Mouse (Mus musculus) CH12.LX (cell line): Measurements from ENCODE around the gene 4930438A08Rik. TPM values are rescaled to one million over a fixed set of nuclear protein-coding genes. Genes with fewer than 3 reads are reported as not detected.

ENCODE experiments used
- DNase-seq: peaks from one replicate; pipeline ENCODE4 v3.0.0-alpha.2; 2013; ENCODE audit errors: extremely low read depth
- H3K27ac ChIP-seq: 2 replicates; pipeline ENCODE4 v1.5.1; 2012; ENCODE audit warnings: low read depth, mild to moderate bottlenecking, control low read depth, moderate library complexity; ENCODE audit not compliant: insufficient read depth
- H3K27me3 ChIP-seq: replicated peaks from 2 replicates; pipeline ENCODE3; 2012; ENCODE audit warnings: inconsistent platforms
- H3K36me3 ChIP-seq, 2 experiments: replicated peaks in 1 of 2; 2 replicates each; pipeline versions ENCODE3 to v1.6.1; 2012; ENCODE audit warnings: inconsistent platforms in 1 of 2, low read length in 1 of 2, mild to moderate bottlenecking in 1 of 2, mixed read lengths in 1 of 2, moderate library complexity in 1 of 2; ENCODE audit not compliant: control insufficient read depth in 1 of 2, insufficient read depth in 1 of 2
- H3K4me1 ChIP-seq, 2 experiments: 2 replicates each; pipeline ENCODE4 v1.6.1; 2012; ENCODE audit warnings: inconsistent platforms in 1 of 2, moderate library complexity in 1 of 2; ENCODE audit not compliant: insufficient read depth in 2 of 2, control insufficient read depth in 1 of 2
- H3K4me2 ChIP-seq: 2 replicates; pipeline ENCODE4 v1.6.1; 2012; ENCODE audit warnings: low read depth, mild to moderate bottlenecking, control low read depth; ENCODE audit not compliant: poor library complexity, insufficient read depth, severe bottlenecking
- H3K4me3 ChIP-seq, 3 experiments: fragments of 150-350 bp in 1 of 3; sonication (generic) in 1 of 3; replicated peaks in 1 of 3; 2 replicates each; pipeline versions ENCODE3 to v1.5.1; 2011 to 2012; ENCODE audit warnings: low read depth in 2 of 3, low read length in 2 of 3, mild to moderate bottlenecking in 2 of 3, moderate library complexity in 2 of 3, control low read depth in 1 of 3, improper control_type of control experiment in 1 of 3, inconsistent platforms in 1 of 3, mixed read lengths in 1 of 3; ENCODE audit not compliant: poor library complexity in 1 of 3
- H3K79me2 ChIP-seq: replicated peaks from 2 replicates; pipeline ENCODE4 v1.6.1; 2012; ENCODE audit warnings: mild to moderate bottlenecking, moderate library complexity; ENCODE audit not compliant: control insufficient read depth, poor library complexity, insufficient read depth, severe bottlenecking; ENCODE audit errors: extremely low read depth
- H3K9ac ChIP-seq: 2 replicates; pipeline ENCODE4 v1.6.1; 2012; ENCODE audit warnings: low read depth, mild to moderate bottlenecking, control low read depth, moderate library complexity; ENCODE audit not compliant: insufficient read depth
- H3K9me3 ChIP-seq: replicated peaks from 2 replicates; pipeline ENCODE3; 2012; ENCODE audit warnings: low read length, inconsistent platforms, mixed read lengths
- BHLHE40 ChIP-seq: IDR thresholded peaks from 2 replicates; pipeline ENCODE4 v1.6.1; 2011; ENCODE audit warnings: mild to moderate bottlenecking, low read depth, low read length, improper control_type of control experiment
- CHD1 ChIP-seq: IDR thresholded peaks from 2 replicates; pipeline ENCODE4 v1.6.1; 2012; ENCODE audit warnings: low read depth, low read length, improper control_type of control experiment, inconsistent platforms
- CHD2 ChIP-seq: IDR thresholded peaks from 2 replicates; pipeline ENCODE4 v1.6.1; 2011; ENCODE audit warnings: low read length, improper control_type of control experiment
- CTCF ChIP-seq, 2 experiments: IDR thresholded peaks in 1 of 2; conservative IDR thresholded peaks in 1 of 2; 2 replicates each; pipeline ENCODE4 v1.5.1; 2011 to 2012; ENCODE audit warnings: low read depth in 2 of 2, low read length in 2 of 2, improper control_type of control experiment in 1 of 2, inconsistent platforms in 1 of 2, mild to moderate bottlenecking in 1 of 2, moderate library complexity in 1 of 2
- E2F4 ChIP-seq: IDR thresholded peaks from 2 replicates; pipeline ENCODE4 v1.6.1; 2011; ENCODE audit warnings: low read depth, low read length, improper control_type of control experiment; ENCODE audit not compliant: insufficient replicate concordance
- ELF1 ChIP-seq: IDR thresholded peaks from 2 replicates; pipeline ENCODE4 v1.6.1; 2014; ENCODE audit warnings: low read depth, mild to moderate bottlenecking, inconsistent platforms, low read length, improper control_type of control experiment
- ETS1 ChIP-seq: conservative IDR thresholded peaks from 2 replicates; pipeline ENCODE4 v1.6.1; 2012; ENCODE audit warnings: low read depth, mild to moderate bottlenecking, inconsistent platforms, low read length, improper control_type of control experiment, moderate library complexity
- HCFC1 ChIP-seq: IDR thresholded peaks from 2 replicates; pipeline ENCODE4 v1.6.1; 2012; ENCODE audit warnings: low read depth, mild to moderate bottlenecking, inconsistent platforms, low read length, improper control_type of control experiment
- IRF4 ChIP-seq: IDR thresholded peaks from 2 replicates; pipeline ENCODE4 v1.6.1; 2014; ENCODE audit warnings: low read depth, mild to moderate bottlenecking, inconsistent platforms, low read length, improper control_type of control experiment
- JUND ChIP-seq: conservative IDR thresholded peaks from 2 replicates; pipeline ENCODE4 v1.6.1; 2011; ENCODE audit warnings: low read depth, low read length, improper control_type of control experiment
- MAFK ChIP-seq: IDR thresholded peaks from 2 replicates; pipeline ENCODE4 v1.6.1; 2011; ENCODE audit warnings: low read length, improper control_type of control experiment; ENCODE audit not compliant: insufficient replicate concordance
- MAX ChIP-seq: IDR thresholded peaks from 2 replicates; pipeline ENCODE4 v1.6.1; 2011; ENCODE audit warnings: low read length, improper control_type of control experiment
- MEF2A ChIP-seq: IDR thresholded peaks from 2 replicates; pipeline ENCODE4 v1.6.1; 2014; ENCODE audit warnings: low read depth, mild to moderate bottlenecking, inconsistent platforms, low read length, improper control_type of control experiment, borderline replicate concordance
- MYC ChIP-seq: IDR thresholded peaks from 2 replicates; pipeline ENCODE4 v1.6.1; 2011; ENCODE audit warnings: low read depth, mild to moderate bottlenecking, improper control_type of control experiment, low read length
- NELFE ChIP-seq: IDR thresholded peaks from 2 replicates; pipeline ENCODE4 v1.6.1; 2011; ENCODE audit warnings: low read depth, low read length, improper control_type of control experiment
- NRF1 ChIP-seq: IDR thresholded peaks from 2 replicates; pipeline ENCODE4 v1.6.1; 2014; ENCODE audit warnings: low read depth, mild to moderate bottlenecking, inconsistent platforms, low read length, improper control_type of control experiment, moderate library complexity
- PAX5 ChIP-seq: IDR thresholded peaks from 2 replicates; pipeline ENCODE4 v1.6.1; 2012; ENCODE audit warnings: low read length, inconsistent platforms, mixed read lengths
- POLR2AphosphoS2 ChIP-seq: IDR thresholded peaks from 2 replicates; pipeline ENCODE4 v1.6.1; 2011; ENCODE audit warnings: low read depth, low read length, improper control_type of control experiment
- RAD21 ChIP-seq: IDR thresholded peaks from 2 replicates; pipeline ENCODE4 v1.6.1; 2011; ENCODE audit warnings: low read depth, mild to moderate bottlenecking, low read length, improper control_type of control experiment, moderate library complexity
- RCOR1 ChIP-seq: conservative IDR thresholded peaks from 2 replicates; pipeline ENCODE4 v1.6.1; 2012; ENCODE audit warnings: low read depth, mild to moderate bottlenecking, inconsistent platforms, low read length, improper control_type of control experiment
- SIN3A ChIP-seq: IDR thresholded peaks from 2 replicates; pipeline ENCODE4 v1.6.1; 2012; ENCODE audit warnings: low read length, improper control_type of control experiment, inconsistent platforms
- SMC3 ChIP-seq: IDR thresholded peaks from 2 replicates; pipeline ENCODE4 v1.6.1; 2011; ENCODE audit warnings: low read depth, low read length, improper control_type of control experiment
- TBP ChIP-seq: conservative IDR thresholded peaks from 2 replicates; pipeline ENCODE4 v1.6.1; 2011; ENCODE audit warnings: low read depth, low read length, improper control_type of control experiment
- UBTF ChIP-seq: IDR thresholded peaks from 2 replicates; pipeline ENCODE4 v1.6.1; 2012; ENCODE audit warnings: low read depth, mild to moderate bottlenecking, inconsistent platforms, low read length, improper control_type of control experiment, moderate library complexity
- USF1 ChIP-seq: IDR thresholded peaks from 2 replicates; pipeline ENCODE4 v1.6.1; 2014; ENCODE audit warnings: low read depth, mild to moderate bottlenecking, inconsistent platforms, low read length, improper control_type of control experiment
- ZC3H11A ChIP-seq: IDR thresholded peaks from 2 replicates; pipeline ENCODE4 v1.6.1; 2012; ENCODE audit warnings: low read depth, mild to moderate bottlenecking, inconsistent platforms, low read length, improper control_type of control experiment
- ZKSCAN1 ChIP-seq: IDR thresholded peaks from 2 replicates; pipeline ENCODE4 v1.6.1; 2012; ENCODE audit warnings: low read depth, inconsistent platforms, low read length, improper control_type of control experiment, borderline replicate concordance
- ZNF384 ChIP-seq: IDR thresholded peaks from 2 replicates; pipeline ENCODE4 v1.6.1; 2012; ENCODE audit warnings: low read depth, low read length, improper control_type of control experiment, inconsistent platforms
- dilution Hi-C: fragments of 300-500 bp; cut with MboI; formaldehyde crosslinking; loops from 2 replicates; pipeline ENCODE4 v1.14.3; 2020; ENCODE audit warnings: low sequenced_read_pairs; ENCODE audit not compliant: extremely low pct_unique_long_range_greater_than_20kb, extremely low pct_ligation_motif_present
- in situ Hi-C: fragments of 300-500 bp; cut with MboI; formaldehyde crosslinking; loops from 3 replicates; pipeline ENCODE4 v1.14.3; 2019; ENCODE audit warnings: low sequenced_read_pairs, low pct_ligation_motif_present, low pct_unique_long_range_greater_than_20kb, mixed read lengths
- polyA plus RNA-seq: library from polyadenylated mRNA; unstranded; fragments of >175 nt; gene quantifications from 2 replicates; pipeline ENCODE4 v1.2.1, GENCODE M21; 2012; ENCODE audit warnings: low read depth; ENCODE audit not compliant: insufficient read length
- total RNA-seq, 2 experiments: library from RNA; depleted of rRNA; stranded (reverse); fragments of 300-350 nt in 1 of 2; fragments of >200 nt in 1 of 2; gene quantifications; 2 replicates each; pipeline ENCODE4 v1.2.3; 2012 to 2014

The 4930438A08Rik gene
- total and polyA plus RNA-seq, 3 experiments = not detected

- Histone ChIP-seq H3K9me3 (no peaks in the 10 kb centered on the region), H3K36me3 (peaks cover 0 to 11% of the 10 kb centered on the region in 2 experiments), H3K4me3 (no peak overlapping the region), H3K9ac (no peak overlapping the region), H3K79me2 (no peaks in the 10 kb centered on the region), H3K27me3 (peaks cover 10% of the 10 kb centered on the region), H3K27ac (no peak overlapping the region), H3K4me1 (peaks cover 6 to 21% of the 10 kb centered on the region in 2 experiments), H3K4me2 (0 out of 2 replicates have a peak overlapping the region, but pooled peaks have one; percentile 6)
- no peak for TF ChIP-seq ETS1
- TF ChIP-seq NELFE = no peak
- no peak; the same call in 1 of the 2 replicates for TF ChIP-seq IRF4
- TF ChIP-seq SMC3 = peak; percentile 99
- TF ChIP-seq PAX5 = no peak
- TF ChIP-seq ZC3H11A = peak; percentile 87
- peak; percentile 67 for TF ChIP-seq ZNF384
- no peak for TF ChIP-seq NRF1
- no peak for TF ChIP-seq ELF1
- TF ChIP-seq POLR2AphosphoS2 = no peak
- TF ChIP-seq USF1 = no peak
- no peak for TF ChIP-seq UBTF
- peak; percentile 21; the same call in 1 of the 2 replicates for TF ChIP-seq BHLHE40
- TF ChIP-seq E2F4 = no peak
- TF ChIP-seq MAFK = no peak
- no peak for TF ChIP-seq CHD1
- TF ChIP-seq TBP = no peak
- TF ChIP-seq JUND = no peak
- peak; percentile 98 to 100 for TF ChIP-seq CTCF (conservative IDR thresholded peaks at IDR 0.05 in 1 of 2, IDR thresholded peaks at IDR 0.05 in 1 of 2; ENCODE audit: low read depth in 2 of 2, low read length in 2 of 2)
- no peak for TF ChIP-seq SIN3A
- no peak for TF ChIP-seq CHD2
- TF ChIP-seq ZKSCAN1 = no peak
- no peak for TF ChIP-seq MAX
- 0 out of 2 replicates have a peak, but pooled peaks have one; percentile 21 for TF ChIP-seq MYC
- TF ChIP-seq RAD21 = peak; percentile 93
- peak; percentile 37; the same call in 1 of the 2 replicates for TF ChIP-seq MEF2A
- no peak for TF ChIP-seq RCOR1
- TF ChIP-seq HCFC1 = no peak
- in situ Hi-C loops (no loop called here), dilution Hi-C loops (no loop called here)
- peak; percentile 83 for DNase-seq
Observed at GRCm38 (mm10) chr11:58225655-58226054, 48.9 kb upstream of the 4930438A08Rik start.
